Mouse (Mus musculus) monocyte, adult 5-6 weeks (primary cell): ENCODE data around the gene Vmn1r207-ps. TPM values are rescaled to one million over a fixed set of nuclear protein-coding genes. Genes with fewer than 3 reads are reported as not detected.
"Not testable (repeated sequence)": the region's sequence is repeated elsewhere in the genome, so short reads cannot be mapped to it uniquely, and the experiment has no call there.

Experiments
- ATAC-seq: fragments of 153-309, 156-312 bp; replicated peaks from 2 replicates; pipeline ENCODE4 v1.8.0; 2017; ENCODE audit warnings: mild to moderate bottlenecking; ENCODE audit not compliant: low TSS enrichment, insufficient number of reproducible peaks, severe bottlenecking, poor library complexity, low FRiP score
- total RNA-seq: library from RNA; stranded (forward); fragments of 200-1000, 200-491, 200-594 nt; gene quantifications from 3 replicates; pipeline ENCODE4 v1.2.3, GENCODE M21; 2017

Gene Vmn1r207-ps
- total RNA-seq, result not detected in 3 replicates

- ATAC-seq, result not testable (repeated sequence)
These were observed at the start of gene Vmn1r207-ps for GRCm38 (mm10) chr13:22729529-22729928. TSS of gene Vmn1r207-ps (minus strand) at chr13:22729629.

GRCm38 (mm10) chr13:22777300-22777699, 47.9 kb upstream of the Vmn1r207-ps start, which contains the start of gene Vmn1r208:
TSS of gene Vmn1r208 (minus strand) at chr13:22777400.
- not testable (repeated sequence) for ATAC-seq

GRCm38 (mm10) chr13:22771592-22771991, 42.2 kb upstream of the Vmn1r207-ps start:
- ATAC-seq, result not testable (repeated sequence)

DNA sequence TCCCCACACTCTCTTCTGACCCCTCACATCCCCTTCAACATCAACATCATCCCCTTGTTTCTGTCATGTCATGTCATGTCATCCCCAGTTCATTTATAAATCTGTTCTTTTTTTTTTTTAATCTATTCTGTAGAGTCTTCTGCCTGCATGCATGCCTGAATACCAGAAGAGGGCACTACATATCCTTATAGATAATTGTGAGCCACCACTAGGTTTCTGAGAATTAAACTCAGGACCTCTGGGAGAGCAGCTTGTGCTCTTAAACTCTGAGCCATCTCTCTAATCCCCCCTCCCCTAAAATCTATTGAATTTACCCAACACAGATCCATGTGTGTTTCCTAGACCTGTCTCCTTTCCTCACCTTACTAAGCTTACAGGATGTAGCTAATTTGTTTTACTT, 18.1 kb upstream of the Vmn1r207-ps start:
- no peak for ATAC-seq

- not testable (repeated sequence) for ATAC-seq
These were observed 22.5 kb downstream of the Vmn1r207-ps start for GRCm38 (mm10) chr13:22706947-22707346.

DNA sequence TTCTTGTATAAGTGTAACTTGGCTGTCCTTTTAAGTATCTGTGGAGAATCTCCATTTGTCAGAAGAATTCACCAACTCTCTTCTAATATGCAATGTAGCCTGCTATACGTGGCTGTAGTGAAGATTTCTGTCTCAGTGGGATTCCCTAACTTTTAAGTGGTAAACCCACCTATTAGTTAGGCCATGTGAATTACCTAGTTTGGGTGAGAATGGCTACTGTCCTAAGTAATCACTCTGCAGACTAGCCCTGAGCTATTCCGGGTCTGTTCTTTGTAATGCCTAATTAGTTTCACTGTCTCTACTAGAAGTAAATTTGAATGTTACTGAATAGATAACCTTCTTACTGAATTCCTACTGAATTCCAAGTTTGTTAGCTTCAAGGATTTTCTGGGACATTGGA, 26.5 kb downstream of the Vmn1r207-ps start:
- not testable (repeated sequence) for ATAC-seq

Other genes with a start within 250 kb of the Vmn1r207-ps start
- not detected in 3 replicates for gene Vmn1r202, start 224.2 kb downstream of the Vmn1r207-ps start, total RNA-seq
- 0.10 to 0.29 TPM in 2 of 3 replicates, not detected in the other for gene Vmn1r203, start 211.5 kb downstream of the Vmn1r207-ps start, total RNA-seq
- not detected in 3 replicates for gene Vmn1r204, start 176.4 kb downstream of the Vmn1r207-ps start, total RNA-seq
- not detected in 3 replicates for gene Vmn1r205, start 136.6 kb downstream of the Vmn1r207-ps start, total RNA-seq
- gene Vmn1r206, start 105.4 kb downstream of the Vmn1r207-ps start, total RNA-seq, result 0.21 TPM in 1 of 3 replicates, not detected in the others
- 1.1 TPM in 1 of 3 replicates, not detected in the others for gene Vmn1r208, start 47.8 kb upstream of the Vmn1r207-ps start, total RNA-seq
- gene Vmn1r209, start 80.1 kb upstream of the Vmn1r207-ps start, total RNA-seq, result not detected in 3 replicates
- gene Vmn1r210, start 101.7 kb upstream of the Vmn1r207-ps start, total RNA-seq, result not detected in 3 replicates
- not detected in 3 replicates for gene Vmn1r211, start 127.9 kb upstream of the Vmn1r207-ps start, total RNA-seq
- not detected in 3 replicates for gene Vmn1r212, start 154.6 kb upstream of the Vmn1r207-ps start, total RNA-seq